Mouse (Mus musculus): ENCODE results near the gene Gm37240.

The Gm37240 gene

DNA sequence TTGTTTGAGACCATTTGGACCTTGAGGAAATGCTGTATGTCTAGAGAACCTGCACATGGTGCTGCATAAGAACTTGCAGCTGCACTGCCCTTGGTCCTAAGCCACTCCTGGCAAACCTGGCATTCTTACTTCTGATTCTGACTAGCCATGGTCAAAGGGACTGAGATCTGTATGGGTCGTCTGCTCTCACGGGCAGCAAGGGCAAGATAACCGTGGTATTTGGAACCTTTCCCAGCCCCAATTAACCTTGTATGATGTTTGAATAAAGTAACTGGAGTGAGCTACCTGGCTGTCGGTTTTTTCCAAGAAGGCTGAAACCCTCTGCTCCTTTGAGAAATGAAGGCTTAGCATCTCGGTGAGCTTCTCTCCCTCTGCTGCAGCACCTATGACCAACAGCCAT is 8.4 kb downstream of the Gm37240 start:
- DNase-seq (ENCODE audit: low spot score in 2 of 2): no peak

DNA sequence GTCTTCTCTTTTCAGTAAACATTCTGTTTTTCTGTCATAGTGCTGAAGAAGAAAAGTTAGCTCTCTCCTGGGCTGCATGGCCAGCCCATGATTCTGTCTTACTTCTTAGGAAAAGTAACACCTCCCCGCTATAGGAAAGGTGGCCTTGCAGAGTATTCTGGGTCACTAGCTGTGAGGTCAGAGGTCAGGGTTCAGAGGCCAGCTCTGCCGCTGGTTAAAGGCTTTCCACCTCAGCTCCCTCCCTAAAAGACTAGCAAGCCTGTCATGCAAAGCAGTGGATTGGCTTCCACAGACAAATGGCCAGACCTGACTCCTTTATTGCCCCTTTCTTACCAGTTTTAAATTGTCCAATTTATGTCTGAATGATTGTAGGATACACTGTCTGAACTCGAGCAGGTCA is 23.3 kb downstream of the Gm37240 start:
- no peak for DNase-seq (ENCODE audit: low spot score in 2 of 2)

DNA sequence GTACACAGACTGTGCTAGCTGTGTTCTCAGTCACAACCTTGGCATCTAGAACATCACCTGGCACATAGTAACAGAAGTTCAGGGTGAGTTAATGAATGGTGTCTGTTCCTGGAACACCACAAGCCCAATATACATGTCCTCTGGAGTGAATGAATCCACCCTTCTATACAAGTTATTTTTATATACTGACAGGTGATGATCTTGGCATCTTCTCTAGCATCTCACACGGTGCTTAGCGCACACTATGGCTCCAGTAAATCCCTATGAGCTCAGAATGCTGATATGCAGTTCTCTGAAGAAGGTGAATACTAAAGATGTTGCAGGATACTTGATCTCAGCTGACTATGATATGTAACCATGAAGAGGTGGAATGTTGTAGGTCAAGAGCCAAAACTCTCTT is 24.4 kb downstream of the Gm37240 start:
- no peak for DNase-seq (ENCODE audit: low spot score in 2 of 2)

DNA sequence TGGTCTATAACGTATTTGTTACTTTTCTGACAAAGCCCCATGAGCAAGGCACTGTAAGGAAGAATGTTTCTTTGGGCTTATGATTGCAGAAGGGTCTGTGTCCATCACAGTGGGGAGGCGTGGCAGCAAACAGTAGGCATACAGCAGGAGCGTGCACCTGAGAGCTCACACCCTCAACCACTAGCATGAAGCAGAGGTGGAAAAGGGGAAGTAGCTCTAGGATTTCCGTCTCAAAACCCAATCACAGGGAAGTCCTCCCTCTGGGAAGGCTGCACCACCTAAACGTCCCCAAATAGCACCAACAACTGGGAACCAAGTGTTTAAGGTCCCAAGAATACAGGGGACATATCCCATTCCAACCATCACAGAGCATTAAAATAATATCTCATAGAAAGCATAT is 26.3 kb downstream of the Gm37240 start:
- DNase-seq (ENCODE audit: low spot score in 2 of 2): no peak

DNA sequence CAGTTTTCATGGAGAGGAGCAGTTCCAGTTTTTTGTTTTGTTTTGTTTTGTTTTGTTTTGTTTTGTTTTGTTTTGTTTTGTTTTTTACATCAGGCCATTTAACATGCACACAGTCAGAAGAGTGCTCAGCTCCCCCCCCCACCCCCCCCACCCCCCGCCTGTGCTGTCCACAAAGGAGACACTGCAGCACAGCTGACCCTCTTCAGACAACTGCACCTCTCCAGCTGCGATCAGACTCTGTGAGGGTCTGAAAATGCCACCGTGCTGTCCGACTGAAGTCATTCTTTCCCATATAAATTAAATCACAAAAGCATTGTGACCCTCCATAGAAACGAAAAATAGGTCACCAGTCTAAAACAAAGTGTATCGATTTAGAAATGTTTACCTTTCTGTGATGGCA is 28.0 kb downstream of the Gm37240 start:
- no peak for DNase-seq (ENCODE audit: low spot score in 2 of 2)

DNA sequence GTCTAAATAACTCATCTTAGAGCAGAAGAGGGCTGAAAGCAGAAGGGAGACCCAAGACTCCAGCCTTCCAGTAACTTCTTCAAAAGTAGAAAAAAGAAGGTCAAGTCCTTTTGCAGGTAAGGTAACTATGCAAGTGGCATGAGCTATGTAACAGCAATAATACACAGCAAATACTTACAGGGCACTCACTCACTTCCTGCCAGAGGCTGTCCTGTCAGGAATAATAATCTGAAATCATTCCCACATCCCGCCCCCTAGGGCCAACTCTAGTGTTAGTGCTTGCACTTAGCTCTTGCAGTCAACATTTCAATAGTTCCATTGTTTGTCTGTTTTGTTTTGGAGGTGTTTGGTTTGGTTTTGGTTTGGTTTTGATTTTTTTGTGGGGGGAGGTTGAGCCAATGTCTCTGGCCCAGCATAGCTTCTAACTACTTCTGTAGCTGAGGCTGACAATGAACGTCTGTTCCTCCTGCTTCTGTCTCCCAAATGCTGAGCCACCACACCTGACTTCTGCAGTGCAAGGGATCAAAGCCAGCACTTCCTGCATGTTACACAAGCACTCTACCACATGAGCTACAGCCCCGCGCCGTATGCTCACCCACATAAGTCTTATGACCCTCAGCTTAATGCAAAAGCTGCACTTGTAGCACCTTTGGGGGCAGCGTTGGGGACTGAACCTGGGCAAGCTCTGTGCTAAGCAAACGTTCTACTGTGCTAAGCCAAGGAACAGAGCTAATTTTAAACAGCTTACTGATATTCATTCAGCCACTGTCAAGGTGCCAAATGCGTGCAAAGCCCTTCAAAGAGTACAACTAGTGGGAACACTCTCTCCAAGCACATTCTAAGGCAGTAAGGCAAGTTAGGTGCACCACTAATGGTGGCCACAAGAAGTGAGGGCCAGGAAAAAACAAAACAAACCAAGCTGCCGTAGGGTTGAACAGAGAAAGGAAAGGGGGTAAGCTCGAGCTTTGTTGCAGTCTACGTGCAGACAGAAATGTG is 28.9 kb downstream of the Gm37240 start:
- no peak for DNase-seq (ENCODE audit: low spot score in 2 of 2)

DNA sequence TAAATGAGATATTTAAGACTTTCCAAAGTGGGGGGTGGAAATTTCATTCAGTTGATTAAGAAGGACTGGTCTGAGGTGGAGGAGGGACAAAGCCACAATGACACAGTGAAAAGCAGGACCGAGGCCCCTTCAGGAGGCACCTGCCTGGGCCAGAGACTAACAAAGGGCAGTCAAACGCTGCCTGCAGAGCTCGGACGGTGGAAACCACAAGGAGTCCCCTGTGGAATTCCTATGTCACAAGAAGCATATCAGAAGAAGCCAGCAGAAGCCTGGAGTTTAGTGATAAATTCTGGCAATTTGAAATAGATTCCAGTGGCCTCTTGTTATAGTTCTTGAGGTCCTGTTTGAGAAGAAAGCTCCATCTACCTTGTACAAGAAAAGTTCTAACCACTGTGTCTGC is 30.2 kb downstream of the Gm37240 start:
- DNase-seq (ENCODE audit: low spot score in 2 of 2): no peak

DNA sequence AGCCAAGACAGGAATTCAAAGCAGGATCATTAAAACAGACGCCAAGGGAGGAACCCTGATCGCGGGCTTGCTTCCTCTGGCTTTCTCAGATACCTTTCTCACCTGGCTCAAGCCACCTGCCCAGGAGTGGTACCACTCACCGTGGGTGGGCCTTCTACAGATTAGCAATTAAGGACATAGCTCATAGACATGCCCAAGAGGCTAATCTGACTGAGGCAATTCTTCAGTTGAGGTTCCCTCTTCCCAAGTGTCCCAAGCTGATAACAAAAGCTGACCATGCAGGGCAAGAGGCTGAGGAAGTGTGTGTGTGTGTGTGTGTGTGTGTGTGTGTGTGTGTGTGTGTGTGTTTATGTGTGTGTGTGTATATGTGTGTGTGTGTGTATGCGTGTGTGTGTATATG is 31.4 kb downstream of the Gm37240 start:
- no peak for DNase-seq (ENCODE audit: low spot score in 2 of 2)

DNA sequence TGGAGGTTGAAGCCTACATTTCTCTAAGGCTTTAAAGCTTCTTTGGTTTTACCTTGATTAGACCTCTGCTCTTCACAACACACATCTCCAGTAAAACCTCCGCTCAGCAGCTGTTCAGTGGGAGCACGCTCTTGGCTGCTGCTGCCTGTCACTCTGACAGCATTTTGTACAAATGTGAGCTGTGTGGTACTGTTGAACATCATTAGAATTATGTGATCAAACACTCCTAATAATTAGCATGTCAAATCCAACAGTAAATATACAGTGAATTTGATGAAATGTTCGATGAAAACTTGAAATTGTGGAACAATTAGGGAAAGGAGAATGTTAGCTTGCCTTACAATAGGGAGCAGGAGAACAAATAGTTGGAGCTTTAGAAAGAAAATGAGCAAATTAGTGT is 32.3 kb downstream of the Gm37240 start:
- DNase-seq (ENCODE audit: low spot score in 2 of 2): no peak

DNA sequence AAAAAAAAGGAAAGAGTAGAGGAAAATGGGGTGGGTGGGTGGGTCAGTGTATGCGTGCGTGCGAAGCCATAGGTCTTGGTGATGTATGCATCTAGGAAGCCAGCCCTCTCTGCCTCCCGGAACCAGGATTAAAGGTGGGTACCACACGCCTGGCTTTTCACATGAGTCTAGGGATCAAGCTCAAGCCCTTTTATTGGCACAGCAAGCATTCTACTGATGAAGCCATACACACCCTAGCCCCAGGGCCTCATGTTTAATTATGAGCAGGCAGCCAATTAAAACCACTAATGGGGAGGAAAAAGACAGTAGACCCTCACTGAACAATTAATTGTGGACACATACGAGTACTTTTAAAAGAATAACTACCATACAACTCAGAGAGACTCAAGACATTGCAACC is 33.2 kb downstream of the Gm37240 start:
- DNase-seq (ENCODE audit: low spot score in 2 of 2): no peak

DNA sequence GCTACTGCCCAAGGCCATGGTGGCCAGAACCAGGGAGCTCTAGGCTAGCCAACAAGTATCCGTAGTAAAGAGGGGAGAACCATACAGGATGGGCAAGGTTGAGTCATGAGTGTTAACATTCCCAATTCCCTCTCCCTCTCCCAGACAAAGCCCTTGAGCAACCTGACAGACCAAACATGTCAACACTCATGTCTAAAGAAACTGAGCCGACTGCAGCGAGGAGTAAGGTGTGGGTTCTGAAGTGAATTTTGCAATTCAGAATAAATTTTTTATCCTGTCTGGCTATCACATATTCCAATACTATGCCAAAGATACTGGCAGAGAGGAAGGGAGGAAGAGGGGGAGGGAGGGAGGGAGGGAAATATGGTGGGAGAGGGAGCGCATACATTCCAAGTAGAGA is 33.6 kb downstream of the Gm37240 start:
- no peak for DNase-seq (ENCODE audit: low spot score in 2 of 2)

DNA sequence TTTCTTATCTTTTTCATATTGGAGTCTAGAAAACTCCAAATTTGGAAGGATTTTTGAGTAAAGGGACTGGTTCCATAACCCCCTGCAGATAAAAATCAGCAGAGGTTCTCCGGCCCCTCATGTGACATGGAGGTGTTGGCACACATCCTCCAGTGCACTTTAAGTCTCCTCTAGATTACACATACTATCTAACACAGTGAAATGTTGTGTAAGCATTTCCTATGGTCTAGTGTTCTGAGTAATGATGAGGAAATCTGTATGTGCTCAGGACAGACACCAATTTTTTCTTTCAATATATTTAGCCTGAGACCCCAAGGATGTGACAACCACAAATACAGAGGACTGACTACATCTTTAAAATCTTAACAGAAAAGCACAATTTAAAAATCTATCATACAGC is 37.2 kb downstream of the Gm37240 start:
- DNase-seq (ENCODE audit: low spot score in 2 of 2): no peak

DNA sequence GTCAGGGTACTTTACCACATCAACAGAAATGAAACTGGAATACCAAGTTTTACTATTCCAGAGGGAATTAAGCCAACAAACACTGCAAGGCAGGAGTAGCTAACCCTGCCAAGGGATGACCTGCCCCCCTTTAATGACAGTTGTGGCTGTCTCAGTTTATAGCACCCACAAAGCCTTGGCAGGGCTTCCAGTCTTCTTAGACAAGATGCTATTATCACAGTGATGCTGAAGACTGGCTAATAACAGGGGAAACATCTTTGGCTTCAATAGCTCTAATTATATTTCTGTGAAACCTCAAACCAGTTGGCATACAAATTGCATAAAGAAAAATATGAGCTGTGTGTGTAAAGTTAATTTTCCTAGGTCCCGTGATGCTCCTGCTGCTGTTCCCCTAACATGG is 41.0 kb downstream of the Gm37240 start:
- DNase-seq (ENCODE audit: low spot score in 2 of 2): no peak

DNA sequence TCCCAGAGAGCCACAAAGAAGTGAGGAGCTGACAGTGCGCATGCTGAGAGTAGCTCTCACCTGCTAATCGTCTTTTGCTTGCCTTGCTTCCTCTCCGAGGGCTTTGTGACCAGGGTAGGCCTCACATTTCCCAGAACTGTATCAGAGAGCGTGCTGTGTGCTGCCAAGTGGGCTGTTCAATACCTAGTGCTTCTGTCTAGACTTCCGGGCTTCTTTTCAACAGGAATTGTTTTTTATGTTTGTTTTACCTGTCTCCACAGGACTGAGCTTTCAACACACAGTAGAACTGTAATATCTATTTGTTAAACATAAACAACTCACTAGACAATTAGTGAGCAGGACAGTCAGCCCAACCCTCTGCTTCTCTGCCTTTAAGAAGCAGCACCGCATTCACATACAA is 42.0 kb downstream of the Gm37240 start:
- DNase-seq (ENCODE audit: low spot score in 2 of 2): no peak

DNA sequence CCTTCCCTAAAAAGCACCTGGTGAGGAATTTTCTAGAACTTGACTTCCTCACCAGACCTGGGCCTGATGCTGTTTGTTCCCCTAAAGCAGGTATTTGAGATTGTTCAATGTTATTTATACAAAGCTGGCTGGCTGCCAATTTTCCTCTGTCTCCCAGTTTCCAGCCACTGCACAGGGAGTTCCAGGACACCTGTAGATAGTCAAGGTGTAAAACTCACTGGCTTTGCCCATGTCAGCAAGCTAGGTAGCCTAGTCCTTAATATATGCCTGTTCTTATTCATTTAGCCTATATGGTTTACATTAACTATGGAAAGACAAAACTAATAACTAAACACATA is 44.5 kb downstream of the Gm37240 start:
- no peak for DNase-seq (ENCODE audit: low spot score in 2 of 2)

DNA sequence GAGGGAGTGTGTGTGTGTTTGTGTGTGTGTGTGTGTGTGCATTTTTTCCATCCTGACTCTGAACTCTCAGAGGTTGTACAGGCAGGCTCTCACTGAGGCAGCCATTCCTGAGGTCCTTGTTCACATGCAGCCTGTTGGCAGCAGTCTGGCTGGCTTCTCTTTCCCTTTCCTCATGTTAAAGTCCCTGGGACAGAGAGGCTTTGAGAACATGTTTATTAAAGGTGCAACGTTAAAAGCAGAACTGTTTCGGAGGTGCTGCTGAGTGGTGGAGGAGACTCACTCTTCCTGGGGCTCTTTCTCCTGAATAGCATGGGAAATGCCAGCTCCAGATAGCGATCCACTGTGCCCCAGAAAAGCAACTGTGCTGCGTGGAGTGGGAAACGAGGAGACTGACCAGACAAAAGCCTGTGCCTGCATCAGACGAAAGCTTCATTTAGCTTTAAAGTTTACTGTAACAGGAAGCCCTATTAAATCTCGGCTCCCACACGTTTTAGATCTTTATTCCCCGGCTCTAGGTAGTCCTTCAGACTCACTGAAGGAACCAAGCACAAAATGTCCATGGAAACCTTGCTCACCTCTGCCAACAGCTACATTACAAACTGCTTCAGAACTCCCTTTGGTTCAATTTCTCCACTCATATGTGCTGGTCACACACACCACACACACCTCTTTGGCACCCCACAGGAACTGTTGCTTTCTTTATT is 45.0 kb downstream of the Gm37240 start:
- no peak for DNase-seq (ENCODE audit: low spot score in 2 of 2)

DNA sequence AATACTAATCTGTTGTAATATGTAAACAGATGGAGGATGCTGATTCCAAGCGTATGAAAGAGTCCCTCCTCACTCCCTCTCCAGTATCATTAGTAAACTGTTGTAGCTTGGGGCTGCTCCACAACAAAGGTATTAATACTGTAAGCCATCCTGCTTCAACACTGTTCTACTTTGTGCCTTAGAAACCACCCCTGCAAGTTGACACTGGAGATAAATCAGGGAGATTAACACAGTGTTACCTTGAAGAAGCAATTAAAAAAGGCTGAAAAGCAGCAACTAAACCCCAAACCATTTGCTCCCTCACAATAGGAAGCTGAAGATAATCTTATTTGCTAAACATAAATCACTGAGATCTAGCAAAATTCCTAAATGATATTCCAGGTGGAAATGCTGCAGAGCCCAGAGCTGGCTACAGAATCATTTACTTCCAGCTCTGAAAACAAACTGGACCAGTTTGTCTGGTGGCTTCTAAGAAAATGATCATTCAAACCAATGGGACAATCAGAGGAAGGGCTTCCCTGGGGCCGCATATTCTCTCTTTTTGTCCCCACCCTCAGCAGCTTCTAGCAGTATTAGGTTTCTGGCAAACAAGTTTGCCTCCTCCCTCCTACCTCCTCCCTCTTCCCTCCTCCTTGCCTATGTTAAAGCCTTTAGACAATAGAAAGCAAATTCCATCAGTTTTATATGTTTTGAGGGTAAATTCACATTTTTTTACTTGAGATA is 45.7 kb downstream of the Gm37240 start:
- DNase-seq (ENCODE audit: low spot score in 2 of 2): no peak

DNA sequence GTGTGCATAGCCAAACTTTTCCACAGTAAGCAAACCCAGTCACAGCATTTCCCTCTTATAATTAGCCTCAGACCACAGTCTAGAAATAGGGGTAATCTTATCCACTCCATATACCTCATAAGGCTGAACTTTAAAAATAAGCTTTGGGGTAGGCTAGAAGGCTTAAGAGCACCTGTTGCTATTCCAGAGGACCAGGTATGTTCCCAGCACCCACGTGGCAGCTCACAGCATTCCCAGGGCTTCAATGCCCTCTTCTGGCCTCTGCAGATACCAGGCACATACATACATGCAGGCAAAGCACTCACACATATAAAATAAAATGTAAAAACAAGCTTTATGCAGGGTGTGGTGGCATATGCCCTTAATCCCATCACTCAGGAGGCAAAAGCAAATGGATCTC is 53.7 kb downstream of the Gm37240 start:
- no peak for DNase-seq (ENCODE audit: low spot score in 2 of 2)

DNA sequence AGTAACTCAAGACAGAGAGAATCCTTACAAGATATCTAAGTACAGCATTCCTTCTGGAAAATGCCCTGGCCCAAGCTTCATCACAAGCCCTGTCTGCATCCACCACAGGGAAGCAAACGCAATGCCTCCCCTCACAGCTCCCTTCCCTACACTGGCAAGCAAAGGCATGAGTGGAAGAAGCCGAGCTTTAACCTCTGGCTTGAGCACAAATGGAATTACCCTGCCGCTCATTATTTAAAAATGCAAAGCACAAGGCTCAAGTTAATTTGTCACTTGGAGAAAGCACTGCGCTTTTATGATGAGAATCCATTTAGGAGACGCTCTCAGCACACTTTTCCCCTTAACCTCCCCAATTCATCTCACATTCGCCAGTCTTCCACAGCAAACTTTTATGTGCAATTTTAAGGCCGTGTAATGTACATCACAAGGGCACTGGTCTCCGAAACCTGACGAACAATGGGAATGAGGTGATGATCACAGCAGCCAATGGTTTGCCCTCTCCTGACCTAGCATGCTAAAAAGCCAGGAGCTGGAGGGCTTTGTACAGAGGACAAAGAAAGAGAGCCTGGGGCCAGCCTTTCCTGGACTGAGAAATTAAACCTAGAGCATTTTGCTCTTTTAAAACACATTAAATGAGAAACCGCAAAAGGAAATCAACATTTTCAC is 54.7 kb downstream of the Gm37240 start:
- no peak for DNase-seq (ENCODE audit: low spot score in 2 of 2)

DNA sequence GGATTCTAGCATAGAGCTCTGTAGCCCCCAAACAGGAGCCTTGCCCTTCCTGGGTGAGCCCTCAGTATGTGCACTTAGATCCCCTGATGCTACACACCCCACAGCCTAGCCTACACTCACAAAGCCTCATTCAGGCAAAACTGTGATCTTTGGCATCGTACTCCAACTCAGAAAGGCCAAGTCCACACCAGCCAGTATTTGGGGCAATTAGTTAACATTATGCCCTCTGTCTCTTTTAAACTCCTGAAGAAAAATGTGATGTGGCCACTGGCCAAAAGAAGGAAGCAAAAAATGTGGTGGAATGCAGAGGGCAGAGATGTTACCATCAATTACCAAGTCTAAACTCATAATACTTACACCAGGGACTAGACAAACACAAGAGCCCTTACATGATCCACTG is 55.5 kb downstream of the Gm37240 start:
- DNase-seq (ENCODE audit: low spot score in 2 of 2): no peak

DNA sequence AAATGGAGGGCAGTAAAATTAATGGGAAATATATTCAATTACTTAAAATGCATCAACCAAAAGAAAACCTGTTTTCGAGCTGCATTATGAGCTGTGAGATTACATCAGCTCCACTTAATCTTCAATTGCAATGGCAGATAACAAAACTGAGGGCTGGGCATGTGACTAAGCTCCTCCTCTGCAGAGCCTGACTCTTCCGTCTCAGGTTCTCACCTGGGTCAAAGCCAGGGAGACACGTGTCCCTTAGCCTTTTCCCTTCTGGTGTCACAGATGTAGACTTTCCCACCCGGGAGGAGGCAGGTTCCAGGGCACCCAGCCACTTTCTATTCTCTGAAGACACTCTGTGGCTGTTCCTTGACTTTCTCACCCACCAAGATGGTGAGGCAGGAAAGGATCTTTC is 58.3 kb downstream of the Gm37240 start:
- DNase-seq (ENCODE audit: low spot score in 2 of 2): no peak

DNA sequence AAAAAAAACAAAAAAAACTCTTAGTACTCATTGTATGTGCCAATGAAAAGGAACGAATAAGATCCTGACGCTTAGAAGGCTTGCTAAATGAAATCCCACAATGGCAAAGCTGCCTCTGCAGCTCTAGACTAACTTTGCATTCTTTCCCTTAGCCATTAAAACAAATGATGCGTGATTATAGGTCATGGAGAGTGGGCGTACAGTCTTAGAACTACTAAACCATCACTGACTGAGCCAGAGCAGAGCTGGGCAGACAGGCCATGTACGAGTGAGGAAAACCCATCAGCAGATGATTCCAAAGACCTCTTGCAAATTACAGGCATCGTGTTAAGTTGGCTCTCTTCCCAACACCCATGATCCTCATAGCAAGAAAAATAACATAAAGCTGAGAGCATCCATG is 59.5 kb downstream of the Gm37240 start:
- DNase-seq (ENCODE audit: low spot score in 2 of 2): no peak
